Mouse (Mus musculus): Measurements from ENCODE around the gene S100pbp. TPM values are rescaled to one million over a fixed set of nuclear protein-coding genes. Genes with fewer than 3 reads are reported as not detected.
A peak's percentile ranks its signal among the peaks of the same experiment; 100 is the strongest.

S100pbp gene
- polyA plus RNA-seq (2012; ENCODE audit: insufficient read depth, insufficient read length, low replicate concordance, missing spikeins): not detected in 2 replicates

DNA sequence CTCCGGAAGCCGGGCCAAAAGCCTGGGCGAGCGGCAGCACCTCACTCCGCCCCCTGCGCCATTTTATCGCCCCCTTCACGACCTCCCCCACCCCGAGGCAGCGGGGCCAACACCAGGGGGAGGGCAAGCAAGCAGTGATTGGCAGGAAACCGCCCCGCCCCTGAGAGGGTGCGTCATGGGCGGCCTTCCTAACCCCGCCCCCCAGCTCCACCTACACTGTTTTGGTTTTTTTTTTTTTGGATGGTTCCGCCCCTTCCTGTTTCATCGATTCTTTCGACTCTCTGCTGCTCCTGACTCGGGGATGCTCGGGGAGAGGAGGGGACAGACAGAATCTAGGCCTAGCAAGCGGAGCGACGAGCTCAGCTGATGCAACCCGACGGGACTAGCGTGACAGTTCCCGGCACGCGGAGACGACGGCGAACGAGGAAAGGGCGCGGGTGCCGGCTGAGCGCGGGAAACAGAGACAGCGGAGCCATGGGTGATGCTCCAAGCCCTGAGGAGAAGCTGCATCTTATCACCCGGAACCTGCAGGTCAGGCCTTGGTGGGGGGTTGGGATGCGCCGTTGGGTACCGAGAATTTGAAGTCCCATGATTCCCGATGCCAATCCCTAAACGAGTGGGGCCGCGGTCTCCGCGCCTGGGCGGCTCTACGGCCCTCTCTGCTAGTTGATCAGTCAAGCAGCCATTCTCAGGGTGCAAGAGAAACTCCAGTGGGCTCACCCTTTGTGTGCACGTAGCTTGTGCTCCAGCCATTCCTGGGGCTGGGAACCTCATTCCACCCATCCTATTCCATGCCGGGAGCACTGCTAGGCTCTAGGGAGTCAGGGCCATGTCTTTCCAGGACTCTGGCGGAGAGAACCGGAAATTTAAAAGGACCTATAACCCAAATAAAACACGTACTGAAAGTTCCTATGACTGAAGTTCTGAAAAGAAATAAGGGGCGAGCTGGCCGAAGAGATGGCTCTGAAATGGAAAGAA, at the start of gene S100pbp, which contains the start of gene Yars:
Gene S100pbp (minus strand): TSS at position 186 of the 978 bp plus-strand sequence.
Gene Yars (plus strand): TSS at position 219 of the 978 bp plus-strand sequence.
- peak within 1 kb of the TSS; percentile 78 for H3K27ac ChIP-seq (ENCODE audit: insufficient read depth, low read depth, low read length)
- H3K4me1 ChIP-seq (ENCODE audit: control insufficient read depth, insufficient read depth, low read length): peaks cover 6% of the 10 kb centered on the region
- under 1% methylated on average over 58 of the region's 58 CpGs for WGBS
- peak within 1 kb of the TSS; percentile 89 for H3K4me3 ChIP-seq (ENCODE audit: insufficient read depth, low read depth, low read length)
- TF ChIP-seq POLR2A (IDR thresholded peaks at IDR 0.05; ENCODE audit: insufficient read depth, low read depth, low read length) (peak; percentile 71), CTCF (IDR thresholded peaks at IDR 0.05; ENCODE audit: insufficient read depth, low read depth, low read length) (no peak)

DNA sequence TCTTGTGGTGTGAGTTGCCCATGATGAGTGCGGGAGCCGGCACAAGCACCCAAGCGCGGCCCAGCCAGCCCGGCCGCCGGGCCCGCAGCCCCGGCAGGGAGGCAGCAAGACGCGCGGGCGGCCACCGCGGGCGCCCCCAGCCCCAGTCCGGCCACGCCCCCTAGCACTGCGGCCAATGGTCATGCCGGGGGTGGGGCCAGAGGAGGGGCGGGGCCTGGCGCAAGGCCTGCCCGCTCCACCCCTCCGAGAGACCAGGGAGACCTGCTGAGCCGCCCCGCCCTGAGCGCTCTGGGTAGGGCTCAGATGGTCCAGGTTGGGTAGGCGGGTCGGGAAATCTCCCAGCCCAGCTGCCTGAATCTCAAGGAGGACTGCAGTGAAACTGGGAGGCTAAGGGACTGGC, 49.5 kb upstream of the S100pbp start:
- Histone ChIP-seq H3K4me1 (ENCODE audit: control insufficient read depth, insufficient read depth, low read length) (peaks cover 28% of the 10 kb centered on the region), H3K27ac (ENCODE audit: insufficient read depth, low read depth, low read length) (no peak overlapping the region), H3K4me3 (ENCODE audit: insufficient read depth, low read depth, low read length) (peak overlapping the region; percentile 49)
- TF ChIP-seq POLR2A (IDR thresholded peaks at IDR 0.05; ENCODE audit: insufficient read depth, low read depth, low read length) (no peak), CTCF (IDR thresholded peaks at IDR 0.05; ENCODE audit: insufficient read depth, low read depth, low read length) (no peak)
- 2% methylated on average over 29 of the region's 29 CpGs for WGBS

DNA sequence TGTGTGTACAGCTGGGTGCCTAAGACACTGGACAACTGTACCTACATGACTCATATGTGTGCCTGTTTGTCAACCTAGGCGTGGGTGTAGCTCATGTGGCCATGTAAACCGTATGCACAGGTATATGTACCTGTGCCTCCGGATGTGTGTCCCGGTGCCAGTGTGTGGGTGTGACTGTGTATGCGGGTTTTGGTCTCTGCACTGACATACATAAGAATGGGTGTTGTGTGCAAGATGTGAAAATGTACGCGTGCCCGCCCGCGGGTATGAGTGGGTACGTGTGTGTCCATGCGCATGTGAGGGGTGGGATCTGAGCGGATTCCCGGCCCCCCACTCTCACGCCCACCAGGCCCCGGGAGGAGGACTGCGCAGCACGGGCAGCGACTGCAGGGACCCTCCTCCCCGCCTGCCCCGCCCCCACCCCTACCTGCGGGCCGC, 49.1 kb upstream of the S100pbp start:
- peaks cover 28% of the 10 kb centered on the region for H3K4me1 ChIP-seq (ENCODE audit: control insufficient read depth, insufficient read depth, low read length)
- H3K4me3 ChIP-seq (ENCODE audit: insufficient read depth, low read depth, low read length): peak overlapping the region; percentile 49
- TF ChIP-seq POLR2A (IDR thresholded peaks at IDR 0.05; ENCODE audit: insufficient read depth, low read depth, low read length): no peak
- WGBS: 3% methylated on average over 23 of the region's 23 CpGs
- no peak overlapping the region for H3K27ac ChIP-seq (ENCODE audit: insufficient read depth, low read depth, low read length)

DNA sequence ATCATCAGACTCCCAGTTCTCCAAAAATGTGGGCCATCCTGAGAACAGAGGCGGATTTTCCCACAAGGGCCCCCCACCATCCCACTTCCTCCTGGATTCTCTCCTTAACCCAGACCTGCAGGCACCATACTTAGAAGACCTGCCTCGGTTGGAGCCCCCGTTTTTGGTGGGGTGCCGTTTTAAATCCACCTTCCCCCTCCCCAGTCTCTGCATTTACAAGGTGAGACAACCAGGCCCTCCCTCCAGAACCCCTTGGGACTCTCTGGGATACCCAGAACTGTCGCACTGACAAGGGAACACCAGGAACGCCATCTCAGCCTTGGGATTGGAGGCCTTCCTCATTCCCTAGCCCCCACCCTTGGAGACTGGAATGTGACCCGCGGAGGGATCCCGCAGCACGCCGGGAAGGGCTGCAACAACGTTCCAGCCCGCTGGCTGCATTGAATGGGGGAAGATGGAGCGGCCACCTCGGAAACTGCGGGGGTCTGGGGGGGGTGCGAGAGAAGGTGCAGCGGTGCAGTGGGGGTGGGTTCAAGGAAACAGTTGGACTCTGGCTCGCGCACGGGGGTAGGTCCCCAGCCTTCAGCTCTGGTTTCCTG, 48.4 kb upstream of the S100pbp start:
- 30% methylated on average over 21 of the region's 21 CpGs for WGBS
- TF ChIP-seq POLR2A (IDR thresholded peaks at IDR 0.05; ENCODE audit: insufficient read depth, low read depth, low read length): no peak
- no peak for TF ChIP-seq CTCF (IDR thresholded peaks at IDR 0.05; ENCODE audit: insufficient read depth, low read depth, low read length)
- Histone ChIP-seq H3K4me3 (ENCODE audit: insufficient read depth, low read depth, low read length) (no peak overlapping the region), H3K4me1 (ENCODE audit: control insufficient read depth, insufficient read depth, low read length) (peaks cover 28% of the 10 kb centered on the region), H3K27ac (ENCODE audit: insufficient read depth, low read depth, low read length) (no peak overlapping the region)

DNA sequence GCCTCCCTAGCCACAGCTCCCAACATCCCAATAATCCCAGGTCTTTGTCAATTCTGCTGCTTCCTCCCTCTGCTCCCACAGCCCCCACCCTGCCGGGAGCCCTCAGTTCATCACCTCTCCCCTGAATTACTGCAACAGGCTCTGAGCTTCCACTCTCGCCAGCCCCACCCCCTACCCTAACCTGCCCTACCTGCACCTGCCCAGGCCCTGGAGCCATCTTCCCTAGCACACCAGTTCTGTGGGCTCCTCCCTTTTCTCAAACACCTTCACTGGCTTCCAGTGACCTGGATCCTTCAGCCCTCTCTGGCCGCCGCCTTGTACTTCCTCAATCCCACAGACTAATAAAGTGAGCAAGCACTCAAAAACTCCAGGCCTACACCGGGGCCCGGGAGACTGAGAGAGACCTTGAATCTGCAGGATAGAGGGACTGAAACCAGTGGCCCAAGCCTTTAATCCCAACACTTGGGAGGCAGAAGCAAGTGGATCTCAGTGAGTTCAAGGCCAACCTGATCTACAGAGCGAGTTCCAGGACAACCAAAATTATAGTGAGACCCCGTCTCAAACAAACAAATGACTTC, 46.8 kb upstream of the S100pbp start:
- no peak overlapping the region for H3K4me3 ChIP-seq (ENCODE audit: insufficient read depth, low read depth, low read length)
- no peak for TF ChIP-seq CTCF (IDR thresholded peaks at IDR 0.05; ENCODE audit: insufficient read depth, low read depth, low read length)
- TF ChIP-seq POLR2A (IDR thresholded peaks at IDR 0.05; ENCODE audit: insufficient read depth, low read depth, low read length): no peak
- H3K4me1 ChIP-seq (ENCODE audit: control insufficient read depth, insufficient read depth, low read length): peaks cover 24% of the 10 kb centered on the region
- no peak overlapping the region for H3K27ac ChIP-seq (ENCODE audit: insufficient read depth, low read depth, low read length)
- WGBS: 92% methylated on average over 8 of the region's 8 CpGs

GRCm38 (mm10) chr4:129235147-129235546, 45.6 kb upstream of the S100pbp start:
- WGBS: 93% methylated on average over 3 of the region's 3 CpGs
- TF ChIP-seq POLR2A (IDR thresholded peaks at IDR 0.05; ENCODE audit: insufficient read depth, low read depth, low read length) (no peak), CTCF (IDR thresholded peaks at IDR 0.05; ENCODE audit: insufficient read depth, low read depth, low read length) (no peak)

GRCm38 (mm10) chr4:129234488-129234887, 45.0 kb upstream of the S100pbp start:
- WGBS: 91% methylated on average over 7 of the region's 7 CpGs
- H3K27ac ChIP-seq (ENCODE audit: insufficient read depth, low read depth, low read length): no peak overlapping the region
- TF ChIP-seq POLR2A (IDR thresholded peaks at IDR 0.05; ENCODE audit: insufficient read depth, low read depth, low read length) (no peak), CTCF (IDR thresholded peaks at IDR 0.05; ENCODE audit: insufficient read depth, low read depth, low read length) (no peak)
- peaks cover 24% of the 10 kb centered on the region for H3K4me1 ChIP-seq (ENCODE audit: control insufficient read depth, insufficient read depth, low read length)
- H3K4me3 ChIP-seq (ENCODE audit: insufficient read depth, low read depth, low read length): no peak overlapping the region

More at GRCm38 (mm10) chr4:129235147-129235546, 45.6 kb upstream of the S100pbp start:
- no peak overlapping the region for H3K4me3 ChIP-seq (ENCODE audit: insufficient read depth, low read depth, low read length)
- H3K4me1 ChIP-seq (ENCODE audit: control insufficient read depth, insufficient read depth, low read length): peaks cover 24% of the 10 kb centered on the region
- no peak overlapping the region for H3K27ac ChIP-seq (ENCODE audit: insufficient read depth, low read depth, low read length)

DNA sequence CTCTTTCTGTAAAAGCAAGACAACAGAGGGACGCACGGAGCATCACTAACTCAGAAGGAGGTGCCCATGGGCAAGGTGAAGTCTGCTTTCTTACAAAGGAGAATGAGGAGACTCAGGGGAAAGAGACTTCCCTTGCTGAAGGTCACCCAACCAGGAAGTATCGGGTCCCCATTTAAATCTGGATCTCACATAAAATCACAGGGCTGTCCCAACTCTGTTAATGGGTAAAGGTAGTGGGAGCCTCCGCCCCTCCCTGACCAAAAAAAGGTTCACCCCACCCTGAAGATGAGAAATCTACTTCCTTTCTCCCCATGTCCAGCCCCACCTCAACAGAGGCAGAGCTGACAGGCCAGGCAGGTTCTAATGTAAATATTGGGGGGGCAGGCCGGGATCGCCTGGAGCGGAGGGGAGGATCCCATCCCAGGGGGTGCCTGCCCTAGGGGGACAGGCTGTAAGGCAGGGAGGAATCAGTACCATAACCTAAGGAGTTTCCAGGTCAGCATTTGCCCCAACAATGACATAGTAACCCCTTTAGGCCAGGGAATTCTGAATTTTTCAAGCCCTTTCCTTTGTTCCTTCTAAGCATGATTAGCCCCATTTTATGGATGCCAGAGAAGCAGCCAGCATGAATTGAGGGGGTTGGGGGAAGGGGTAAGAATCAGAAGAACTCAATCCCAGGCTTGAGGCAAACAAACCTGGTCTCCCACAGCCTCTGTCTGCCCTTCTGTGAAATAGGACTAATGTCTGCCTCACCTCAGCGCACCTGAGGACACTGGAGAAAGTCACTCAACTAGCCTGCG, 43.2 kb upstream of the S100pbp start:
- WGBS: 92% methylated on average over 9 of the region's 9 CpGs
- H3K4me1 ChIP-seq (ENCODE audit: control insufficient read depth, insufficient read depth, low read length): peaks cover 13% of the 10 kb centered on the region
- no peak overlapping the region for H3K27ac ChIP-seq (ENCODE audit: insufficient read depth, low read depth, low read length)
- TF ChIP-seq POLR2A (IDR thresholded peaks at IDR 0.05; ENCODE audit: insufficient read depth, low read depth, low read length) (no peak), CTCF (IDR thresholded peaks at IDR 0.05; ENCODE audit: insufficient read depth, low read depth, low read length) (no peak)
- no peak overlapping the region for H3K4me3 ChIP-seq (ENCODE audit: insufficient read depth, low read depth, low read length)
